Mouse (Mus musculus) MEL (cell line): Measurements from ENCODE around the gene Csad. TPM values are rescaled to one million over a fixed set of nuclear protein-coding genes. Genes with fewer than 3 reads are reported as not detected.
A peak's percentile ranks its signal among the peaks of the same experiment; 100 is the strongest.
"Not testable (repeated sequence)": the region's sequence is repeated elsewhere in the genome, so short reads cannot be mapped to it uniquely, and the experiment has no call there.

Experiments used
- DNase-seq: peaks from one replicate; pipeline ENCODE4 v3.0.0; 2011; ENCODE audit warnings: low read depth, low spot score
- H3K27ac ChIP-seq: 2 replicates; pipeline ENCODE4 v1.5.1; 2012; ENCODE audit warnings: low read depth, mild to moderate bottlenecking, control low read depth, low read length, moderate library complexity; ENCODE audit not compliant: control insufficient read depth
- H3K27me3 ChIP-seq, 2 experiments: fragments of 150-350 bp in 1 of 2; sonication (generic) in 1 of 2; 2 replicates each; pipeline ENCODE4 v1.6.1; 2012; ENCODE audit warnings: low read length in 2 of 2, mild to moderate bottlenecking in 2 of 2, improper control_type of control experiment in 1 of 2, moderate library complexity in 1 of 2; ENCODE audit not compliant: insufficient read depth in 2 of 2, control insufficient read depth in 1 of 2
- H3K36me3 ChIP-seq, 2 experiments: 2 replicates each; pipeline ENCODE4 v1.6.1; 2012 to 2014; ENCODE audit warnings: low read length in 2 of 2, improper control_type of control experiment in 1 of 2, inconsistent platforms in 1 of 2, mild to moderate bottlenecking in 1 of 2; ENCODE audit not compliant: insufficient read depth in 2 of 2, control insufficient read depth in 1 of 2
- H3K4me1 ChIP-seq, 2 experiments: fragments of 150-350 bp in 1 of 2; sonication (generic) in 1 of 2; 2 replicates each; pipeline ENCODE4 v1.6.1; 2012; ENCODE audit warnings: low read length in 2 of 2, improper control_type of control experiment in 1 of 2, mild to moderate bottlenecking in 1 of 2; ENCODE audit not compliant: insufficient read depth in 2 of 2, control insufficient read depth in 1 of 2
- H3K4me3 ChIP-seq, 2 experiments: fragments of 150-350 bp in 1 of 2; sonication (generic) in 1 of 2; 2 replicates each; pipeline ENCODE4 v1.5.1; 2012; ENCODE audit warnings: low read depth in 2 of 2, low read length in 2 of 2, mild to moderate bottlenecking in 2 of 2, moderate library complexity in 2 of 2, control low read depth in 1 of 2, improper control_type of control experiment in 1 of 2; ENCODE audit not compliant: control insufficient read depth in 1 of 2, insufficient read depth in 1 of 2
- H3K79me2 ChIP-seq: 2 replicates; pipeline ENCODE4 v1.6.1; 2012; ENCODE audit warnings: mild to moderate bottlenecking, low read length, moderate library complexity; ENCODE audit not compliant: control insufficient read depth, poor library complexity, insufficient read depth
- H3K9ac ChIP-seq: 2 replicates; pipeline ENCODE4 v1.6.1; 2012; ENCODE audit warnings: low read depth, mild to moderate bottlenecking, control low read depth, low read length, moderate library complexity; ENCODE audit not compliant: control insufficient read depth, poor library complexity, severe bottlenecking
- H3K9me3 ChIP-seq: fragments of 150-350 bp; sonication (generic); replicated peaks from 2 replicates; pipeline ENCODE4 v1.6.1; 2012; ENCODE audit warnings: mild to moderate bottlenecking, low read length, improper control_type of control experiment, moderate library complexity; ENCODE audit not compliant: insufficient read depth
- CHD1 ChIP-seq: IDR thresholded peaks from 2 replicates; pipeline ENCODE4 v1.6.1; 2012; ENCODE audit warnings: low read depth, mild to moderate bottlenecking, inconsistent platforms, low read length, improper control_type of control experiment
- CHD2 ChIP-seq: IDR thresholded peaks from 2 replicates; pipeline ENCODE4 v1.6.1; 2011; ENCODE audit warnings: low read length, improper control_type of control experiment
- CTCF ChIP-seq, 3 experiments: IDR thresholded peaks in 2 of 3; conservative IDR thresholded peaks in 1 of 3; 2 replicates each; pipeline ENCODE4 v1.5.1; 2011 to 2012; ENCODE audit warnings: low read length in 3 of 3, low read depth in 2 of 3, mild to moderate bottlenecking in 2 of 3, improper control_type of control experiment in 1 of 3, inconsistent platforms in 1 of 3, mixed read lengths in 1 of 3, moderate library complexity in 1 of 3; ENCODE audit not compliant: control insufficient read depth in 1 of 3, insufficient read depth in 1 of 3, poor library complexity in 1 of 3, severe bottlenecking in 1 of 3
- ELF1 ChIP-seq: IDR thresholded peaks from 2 replicates; pipeline ENCODE4 v1.6.1; 2014; ENCODE audit warnings: low read depth, mild to moderate bottlenecking, inconsistent platforms, low read length, improper control_type of control experiment, moderate library complexity
- EP300 ChIP-seq, 2 experiments: IDR thresholded peaks; 2 replicates each; pipeline ENCODE4 v1.6.1; 2011; ENCODE audit warnings: improper control_type of control experiment in 2 of 2, low read length in 2 of 2, low read depth in 1 of 2, mild to moderate bottlenecking in 1 of 2
- ETS1 ChIP-seq: IDR thresholded peaks from 2 replicates; pipeline ENCODE4 v1.6.1; 2012; ENCODE audit warnings: low read depth, mild to moderate bottlenecking, inconsistent platforms, low read length, improper control_type of control experiment, moderate library complexity
- GABPA ChIP-seq: IDR thresholded peaks from 2 replicates; pipeline ENCODE4 v1.6.1; 2012; ENCODE audit warnings: low read depth, mild to moderate bottlenecking, inconsistent platforms, low read length, improper control_type of control experiment, moderate library complexity
- GATA1 ChIP-seq: IDR thresholded peaks from 2 replicates; pipeline ENCODE4 v1.6.1; 2011; ENCODE audit warnings: low read depth, low read length, improper control_type of control experiment
- MAX ChIP-seq: IDR thresholded peaks from 2 replicates; pipeline ENCODE4 v1.6.1; 2011; ENCODE audit warnings: low read length, improper control_type of control experiment
- MAZ ChIP-seq: IDR thresholded peaks from 2 replicates; pipeline ENCODE4 v1.6.1; 2012; ENCODE audit warnings: low read depth, mild to moderate bottlenecking, inconsistent platforms, low read length, improper control_type of control experiment
- MEF2A ChIP-seq: IDR thresholded peaks from 2 replicates; pipeline ENCODE4 v1.6.1; 2014; ENCODE audit warnings: low read depth, mild to moderate bottlenecking, inconsistent platforms, low read length, improper control_type of control experiment; ENCODE audit not compliant: poor library complexity, insufficient replicate concordance, severe bottlenecking; ENCODE audit errors: extremely low read depth
- MYC ChIP-seq: IDR thresholded peaks from 2 replicates; pipeline ENCODE4 v1.6.1; 2011; ENCODE audit warnings: low read depth, mild to moderate bottlenecking, low read length, improper control_type of control experiment, moderate library complexity
- NELFE ChIP-seq: IDR thresholded peaks from 2 replicates; pipeline ENCODE4 v1.6.1; 2011; ENCODE audit warnings: low read depth, low read length, improper control_type of control experiment
- NRF1 ChIP-seq: IDR thresholded peaks from 2 replicates; pipeline ENCODE4 v1.6.1; 2014; ENCODE audit warnings: low read depth, mild to moderate bottlenecking, inconsistent platforms, low read length, improper control_type of control experiment, moderate library complexity; ENCODE audit not compliant: poor library complexity, insufficient read depth, severe bottlenecking
- POLR2AphosphoS2 ChIP-seq: IDR thresholded peaks from 2 replicates; pipeline ENCODE4 v1.6.1; 2011; ENCODE audit warnings: low read length, improper control_type of control experiment
- POLR2AphosphoS5 ChIP-seq: IDR thresholded peaks from 2 replicates; pipeline ENCODE4 v1.6.1; 2012; ENCODE audit warnings: low read depth, borderline replicate concordance, mild to moderate bottlenecking, inconsistent platforms, low read length, moderate library complexity, mixed read lengths
- RAD21 ChIP-seq: IDR thresholded peaks from 2 replicates; pipeline ENCODE4 v1.6.1; 2011; ENCODE audit warnings: mild to moderate bottlenecking, low read depth, low read length, improper control_type of control experiment
- RCOR1 ChIP-seq: IDR thresholded peaks from 2 replicates; pipeline ENCODE4 v1.6.1; 2012; ENCODE audit warnings: low read depth, mild to moderate bottlenecking, inconsistent platforms, low read length, improper control_type of control experiment
- SIN3A ChIP-seq: IDR thresholded peaks from 2 replicates; pipeline ENCODE4 v1.6.1; 2012; ENCODE audit warnings: low read length, improper control_type of control experiment, inconsistent platforms
- SMC3 ChIP-seq: IDR thresholded peaks from 2 replicates; pipeline ENCODE4 v1.6.1; 2011; ENCODE audit warnings: low read depth, low read length, improper control_type of control experiment
- TAL1 ChIP-seq: IDR thresholded peaks from 2 replicates; pipeline ENCODE4 v1.6.1; 2012; ENCODE audit warnings: mild to moderate bottlenecking, inconsistent platforms, low read length, moderate library complexity, mixed read lengths
- TBP ChIP-seq: IDR thresholded peaks from 2 replicates; pipeline ENCODE4 v1.8.0; 2011; ENCODE audit warnings: low read depth, low read length, improper control_type of control experiment
- TCF12 ChIP-seq: IDR thresholded peaks from 2 replicates; pipeline ENCODE4 v1.6.1; 2014; ENCODE audit warnings: low read depth, mild to moderate bottlenecking, inconsistent platforms, low read length, improper control_type of control experiment, moderate library complexity
- UBTF ChIP-seq: IDR thresholded peaks from 2 replicates; pipeline ENCODE4 v1.6.1; 2012; ENCODE audit warnings: low read depth, mild to moderate bottlenecking, inconsistent platforms, low read length, improper control_type of control experiment, moderate library complexity, borderline replicate concordance; ENCODE audit not compliant: insufficient read depth
- USF1 ChIP-seq: IDR thresholded peaks from 2 replicates; pipeline ENCODE4 v1.6.1; 2014; ENCODE audit warnings: low read depth, mild to moderate bottlenecking, inconsistent platforms, low read length, improper control_type of control experiment, moderate library complexity
- USF2 ChIP-seq, 2 experiments: IDR thresholded peaks; 2 replicates each; pipeline ENCODE4 v1.6.1; 2011 to 2012; ENCODE audit warnings: improper control_type of control experiment in 2 of 2, low read length in 2 of 2, borderline replicate concordance in 1 of 2, inconsistent platforms in 1 of 2, low read depth in 1 of 2, mild to moderate bottlenecking in 1 of 2; ENCODE audit not compliant: insufficient read depth in 1 of 2
- ZC3H11A ChIP-seq: IDR thresholded peaks from 2 replicates; pipeline ENCODE4 v1.6.1; 2012; ENCODE audit warnings: low read depth, mild to moderate bottlenecking, inconsistent platforms, low read length, improper control_type of control experiment
- ZKSCAN1 ChIP-seq: IDR thresholded peaks from 2 replicates; pipeline ENCODE4 v1.6.1; 2012; ENCODE audit warnings: low read depth, mild to moderate bottlenecking, inconsistent platforms, low read length, improper control_type of control experiment, moderate library complexity
- ZNF384 ChIP-seq: IDR thresholded peaks from 2 replicates; pipeline ENCODE4 v1.6.1; 2012; ENCODE audit warnings: low read depth, mild to moderate bottlenecking, inconsistent platforms, low read length, improper control_type of control experiment
- polyA plus RNA-seq, 2 experiments: library from polyadenylated mRNA; stranded (reverse) in 1 of 2; unstranded in 1 of 2; fragments of >175 nt in 1 of 2; fragments of >200 nt in 1 of 2; gene quantifications; 2 replicates each; pipeline versions ENCODE4 v1.2.1 to v1.2.4; 2012; ENCODE audit warnings: low replicate concordance in 2 of 2, low read depth in 1 of 2; ENCODE audit not compliant: insufficient read length in 2 of 2, insufficient read depth in 1 of 2, missing spikeins in 1 of 2
- total RNA-seq: library from RNA; depleted of rRNA; stranded (reverse); fragments of 300-350 nt; gene quantifications from 2 replicates; pipeline ENCODE4 v1.2.3, GENCODE M21; 2012

Csad gene
- total and polyA plus RNA-seq, 3 experiments, result 4.1 to 10.5 TPM; not detected in 1

GRCm38 (mm10) chr15:102225619-102226018 is 21.1 kb upstream of the Csad start:
- Histone ChIP-seq H3K4me1 (peaks cover 8 to 27% of the 10 kb centered on the region in 2 experiments), H3K36me3 (peaks cover 0 to 14% of the 10 kb centered on the region in 2 experiments; a peak in 2 of 4 replicates), H3K27ac (peak overlapping the region; percentile 30; the same call in 1 of the 2 replicates)
- H3K27me3 ChIP-seq, DNase-seq, H3K79me2 ChIP-seq, H3K4me3 ChIP-seq, H3K9me3 ChIP-seq, H3K9ac ChIP-seq: not testable (repeated sequence)
- TF ChIP-seq MYC, result 0 out of 2 replicates have a peak, but pooled peaks have one; percentile 42
- peak; percentile 75; the same call in 1 of the 2 replicates for TF ChIP-seq ZNF384
- TF ChIP-seq TBP, result peak; percentile 82

DNA sequence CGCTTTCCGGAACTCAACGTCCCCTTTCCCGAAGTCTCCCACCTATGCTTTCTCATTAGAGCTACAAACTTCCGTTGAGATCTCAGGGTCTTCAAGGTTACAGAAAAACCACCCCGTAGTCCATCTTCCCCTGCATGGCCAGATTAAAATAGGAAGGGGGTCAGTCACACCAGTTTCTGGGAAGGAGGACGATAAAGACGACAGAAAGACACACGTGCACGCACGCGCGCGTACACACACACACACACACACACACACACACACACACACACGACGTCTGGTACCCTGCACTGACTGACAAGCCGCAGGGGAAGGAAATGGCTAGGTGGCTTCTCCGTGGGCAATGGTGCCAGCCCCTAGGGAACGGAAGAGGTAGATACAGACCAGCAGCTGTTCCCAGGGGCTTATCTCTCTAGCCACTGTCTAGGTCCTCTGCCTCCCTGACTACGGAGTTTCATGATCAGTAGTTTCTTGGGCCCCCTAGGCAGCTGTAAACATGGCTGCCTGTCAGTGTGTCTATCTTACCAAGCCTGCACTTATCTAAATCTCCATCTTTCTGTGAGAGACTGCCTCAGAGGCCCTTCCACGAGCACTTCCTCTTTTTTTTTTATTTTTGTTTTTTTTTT is 20.6 kb upstream of the Csad start:
- DNase-seq, result peak; percentile 95
- peaks cover 8 to 25% of the 10 kb centered on the region in 2 experiments for H3K4me1 ChIP-seq
- no peak overlapping the region for H3K9ac ChIP-seq
- H3K4me3 ChIP-seq, result peak overlapping the region in 1 of 2 experiments; percentile 0; a peak in 1 of 4 replicates
- peak overlapping the region; percentile 4 for H3K27ac ChIP-seq
- H3K9me3 ChIP-seq, result no peaks in the 10 kb centered on the region
- H3K27me3 ChIP-seq, result no peaks in the 10 kb centered on the region
- H3K36me3 ChIP-seq, result peaks cover 0 to 14% of the 10 kb centered on the region in 2 experiments; a peak in 2 of 4 replicates
- no peaks in the 10 kb centered on the region for H3K79me2 ChIP-seq
- no peak for TF ChIP-seq ZKSCAN1
- TF ChIP-seq CHD2, result no peak
- TF ChIP-seq NRF1, result peak; percentile 52; the same call in 1 of the 2 replicates
- TF ChIP-seq MEF2A, result no peak
- TF ChIP-seq USF1, result peak; percentile 26; the same call in 1 of the 2 replicates
- peak; percentile 97 for TF ChIP-seq ZNF384
- no peak for TF ChIP-seq RAD21
- no peak for TF ChIP-seq CHD1
- TF ChIP-seq TBP, result no peak
- TF ChIP-seq EP300 (IDR thresholded peaks at IDR 0.05; ENCODE audit: low read depth in 1 of 2, low read length in 2 of 2), result peak; percentile 81 to 84; a peak in 3 of 4 replicates
- peak; percentile 94 for TF ChIP-seq GATA1
- peak; percentile 96 for TF ChIP-seq SIN3A
- TF ChIP-seq UBTF, result no peak
- TF ChIP-seq POLR2AphosphoS2, result no peak
- peak; percentile 85 for TF ChIP-seq TAL1
- peak; percentile 79; the same call in 1 of the 2 replicates for TF ChIP-seq RCOR1
- no peak for TF ChIP-seq USF2 (IDR thresholded peaks at IDR 0.05; ENCODE audit: borderline replicate concordance in 1 of 2, insufficient read depth in 1 of 2, low read depth in 1 of 2, low read length in 2 of 2)
- TF ChIP-seq POLR2AphosphoS5, result no peak
- TF ChIP-seq CTCF (IDR thresholded peaks at IDR 0.05 in 2 of 3, conservative IDR thresholded peaks at IDR 0.05 in 1 of 3; ENCODE audit: control insufficient read depth in 1 of 3, insufficient read depth in 1 of 3, low read depth in 2 of 3, low read length in 3 of 3, poor library complexity in 1 of 3, severe bottlenecking in 1 of 3), result no peak
- TF ChIP-seq ELF1, result peak; percentile 55; the same call in 1 of the 2 replicates
- 0 out of 2 replicates have a peak, but pooled peaks have one; percentile 0 for TF ChIP-seq ZC3H11A
- 0 out of 2 replicates have a peak, but pooled peaks have one; percentile 64 for TF ChIP-seq GABPA
- TF ChIP-seq MAX, result peak; percentile 59; the same call in 1 of the 2 replicates
- TF ChIP-seq SMC3, result no peak; the same call in 1 of the 2 replicates
- TF ChIP-seq TCF12, result peak; percentile 89
- no peak; the same call in 1 of the 2 replicates for TF ChIP-seq MAZ
- TF ChIP-seq ETS1, result peak; percentile 97
- no peak for TF ChIP-seq NELFE
